Mouse (Mus musculus) activated CD4-positive, CD25-positive, alpha-beta regulatory T cell, adult 4 months (primary cell): ENCODE data around the gene Exoc3l. TPM values are rescaled to one million over a fixed set of nuclear protein-coding genes. Genes with fewer than 3 reads are reported as not detected.
"Not testable (repeated sequence)": the region's sequence is repeated elsewhere in the genome, so short reads cannot be mapped to it uniquely, and the experiment has no call there.

Experiments
- ATAC-seq: one replicate; pipeline ENCODE4 v1.8.0; 2017
- polyA plus RNA-seq, 2 experiments: library from polyadenylated mRNA; unstranded; fragments of 100-300 nt; shearing (Covaris generic); gene quantifications; one replicate each; pipeline ENCODE4 v1.2.1; 2017

Gene Exoc3l
- polyA plus RNA-seq, 2 experiments from 2014 or later = 0.54 to 2.0 TPM

DNA sequence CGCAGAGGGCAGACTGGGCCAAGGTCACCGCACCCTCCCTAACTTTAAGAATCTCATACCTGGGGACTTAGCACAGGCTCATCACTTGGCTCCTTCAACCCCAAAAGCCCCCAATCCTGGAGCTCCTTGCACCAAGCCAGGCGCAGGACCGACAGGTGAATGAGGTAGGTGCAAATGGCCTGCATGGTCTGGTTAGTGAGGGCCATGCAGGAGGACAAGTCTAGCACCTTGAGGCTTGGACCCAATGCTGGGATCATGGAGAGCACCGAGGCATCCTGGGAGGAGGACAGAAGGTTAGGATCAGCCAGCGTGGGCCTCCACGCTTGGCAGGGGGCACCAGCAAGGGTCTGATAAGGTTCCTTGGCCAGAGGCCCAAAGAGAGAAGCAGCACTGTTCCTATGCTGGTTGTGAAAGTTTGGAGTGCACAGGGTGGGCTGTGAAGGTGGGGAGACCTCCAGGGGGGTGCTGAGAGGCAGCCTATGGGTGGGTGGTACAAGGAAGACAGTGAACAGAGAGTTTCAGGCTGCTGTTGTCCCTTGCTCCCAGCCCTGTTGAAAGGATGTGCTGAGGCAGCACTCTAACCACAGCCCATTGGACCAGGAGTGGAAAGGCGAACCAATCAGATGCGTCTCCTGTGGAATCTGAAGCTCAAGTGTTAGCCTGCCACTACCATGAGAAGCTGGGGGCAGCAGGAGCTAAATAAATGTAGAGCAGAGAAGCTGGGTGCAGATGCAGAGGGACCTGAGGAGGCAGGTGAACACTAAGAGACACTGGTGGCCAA lies 17.9 kb upstream of the Exoc3l start:
- ATAC-seq = no peak

DNA sequence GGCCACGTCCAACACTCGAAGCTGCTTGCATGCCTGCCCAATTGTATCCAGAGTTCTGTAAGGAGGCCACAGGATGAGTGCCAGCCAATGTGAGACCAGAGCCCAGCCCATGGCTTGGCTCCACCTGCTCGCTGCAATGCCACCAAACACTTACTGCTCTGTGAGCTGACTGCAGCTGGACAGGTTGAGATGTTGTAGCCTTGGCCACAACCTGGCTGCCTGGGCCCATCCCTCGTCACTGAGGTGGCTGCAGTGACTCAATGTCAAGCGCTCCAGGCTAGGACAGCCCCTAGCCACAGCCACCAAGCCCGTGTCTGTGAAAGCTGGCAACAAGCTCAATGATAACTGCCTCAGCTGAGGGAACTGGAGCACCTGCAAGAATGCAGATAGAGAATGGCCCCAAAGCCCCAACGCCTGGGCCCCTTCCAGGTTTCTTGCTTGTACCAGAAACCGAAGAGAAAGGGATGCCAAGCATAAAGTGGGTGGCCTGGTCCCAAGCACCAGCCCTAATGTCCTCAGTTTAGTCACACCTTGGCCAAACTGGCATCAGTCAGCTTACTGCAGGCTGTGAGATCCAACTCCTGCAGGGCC lies 17.1 kb upstream of the Exoc3l start:
- ATAC-seq = no peak

DNA sequence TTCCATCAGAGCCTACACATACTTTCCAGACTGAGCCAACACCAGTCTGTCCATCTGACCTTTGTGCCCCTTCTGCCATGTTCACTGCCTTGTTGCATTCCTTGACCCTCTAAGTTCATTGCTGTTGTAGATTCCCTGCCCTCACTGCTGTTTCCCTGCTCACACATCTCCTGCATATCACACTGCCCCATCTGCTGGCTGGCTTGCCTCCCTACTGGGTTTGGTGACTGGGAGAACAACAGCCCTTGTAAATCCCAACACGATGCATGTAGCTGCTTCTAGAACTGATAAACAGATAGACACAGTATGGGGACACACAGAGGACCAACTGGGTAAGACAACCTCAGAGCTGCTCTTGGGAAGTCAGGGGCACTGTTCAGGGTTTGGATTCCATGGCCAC lies 15.8 kb upstream of the Exoc3l start:
- no peak for ATAC-seq

DNA sequence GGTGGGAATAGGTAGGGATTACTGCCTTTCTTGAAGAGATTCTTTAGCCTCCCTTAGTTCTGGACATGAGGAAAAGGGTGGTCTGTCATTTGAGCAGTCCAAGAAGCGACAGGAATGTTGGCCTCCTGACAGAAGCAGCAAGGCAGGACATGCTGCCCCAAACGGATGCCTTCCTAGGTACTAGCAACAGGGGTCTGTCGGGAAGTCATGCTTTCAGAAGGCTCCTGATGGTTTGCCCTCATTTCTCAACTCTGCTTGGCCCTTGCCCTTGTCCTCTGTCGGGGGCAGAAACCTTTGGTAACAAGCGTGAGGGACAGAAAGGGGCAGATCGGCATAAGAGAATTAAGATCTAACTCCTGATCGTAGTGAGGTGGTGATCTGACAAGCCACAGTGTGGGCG lies 14.2 kb upstream of the Exoc3l start:
- no peak for ATAC-seq

DNA sequence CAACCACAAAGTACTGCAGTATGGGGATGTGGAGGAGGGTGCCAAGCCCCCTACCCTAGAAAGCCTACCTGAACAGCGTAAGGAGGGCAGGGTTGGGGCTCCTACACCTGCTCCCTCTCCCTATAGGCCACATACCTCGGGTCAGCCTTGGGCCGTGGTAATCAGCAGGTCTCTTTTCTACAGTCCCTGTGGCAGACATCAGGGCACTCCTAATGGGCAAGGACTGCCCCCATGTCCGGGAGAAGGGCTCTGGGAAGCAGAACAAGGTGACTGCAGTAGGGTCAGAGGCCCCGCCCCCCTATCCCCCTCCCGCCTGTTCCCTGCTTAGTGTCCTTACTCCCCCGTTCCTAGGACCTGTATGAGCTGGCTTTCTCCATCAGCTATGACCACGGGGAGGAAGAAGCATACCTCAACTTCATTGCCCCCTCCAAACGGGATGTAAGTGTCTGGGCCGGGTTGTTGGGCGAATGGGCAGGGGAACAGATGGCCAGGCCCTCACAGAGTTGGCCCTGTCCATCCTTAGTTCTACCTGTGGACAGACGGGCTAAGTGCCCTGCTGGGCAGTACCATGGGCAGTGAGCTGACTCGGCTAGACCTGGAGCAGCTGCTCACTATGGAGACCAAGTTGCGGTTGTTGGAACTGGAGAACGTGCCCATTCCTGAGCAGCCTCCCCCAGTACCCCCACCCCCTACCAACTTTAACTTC lies 13.4 kb upstream of the Exoc3l start:
- ATAC-seq = no peak

DNA sequence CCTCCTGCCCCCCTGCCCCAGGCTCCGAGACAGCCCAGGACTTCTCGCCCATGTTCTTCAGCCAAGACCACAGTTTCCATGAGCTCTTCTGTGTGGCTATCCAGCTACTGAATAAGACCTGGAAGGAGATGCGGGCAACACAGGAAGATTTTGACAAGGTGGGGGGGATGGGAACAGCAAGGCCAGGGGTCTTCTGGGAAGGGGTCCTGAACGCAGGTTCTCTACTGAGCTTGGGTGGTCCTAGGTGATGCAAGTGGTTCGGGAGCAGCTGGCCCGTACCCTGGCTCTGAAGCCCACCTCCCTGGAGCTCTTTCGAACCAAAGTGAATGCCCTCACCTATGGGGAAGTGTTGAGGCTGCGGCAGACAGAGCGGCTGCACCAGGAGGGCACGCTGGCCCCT lies 12.5 kb upstream of the Exoc3l start:
- ATAC-seq = no peak

DNA sequence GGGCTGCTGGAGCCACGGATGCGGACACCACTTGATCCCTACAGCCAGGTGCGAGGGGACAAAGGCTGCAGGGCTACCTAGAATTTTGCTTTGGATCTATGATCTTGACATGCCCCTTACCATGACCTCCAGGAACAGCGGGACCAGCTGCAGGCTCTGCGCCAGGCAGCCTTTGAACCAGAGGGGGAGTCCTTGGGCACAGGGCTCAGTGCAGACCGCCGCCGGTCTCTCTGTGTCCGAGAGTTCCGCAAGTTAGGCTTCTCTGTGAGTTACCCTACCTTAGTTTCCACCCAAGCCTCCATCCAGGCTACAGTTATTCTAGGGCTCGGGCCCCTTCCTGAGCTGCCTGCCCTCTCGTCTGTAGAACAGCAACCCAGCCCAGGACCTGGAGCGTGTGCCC lies 11.8 kb upstream of the Exoc3l start:
- no peak for ATAC-seq

DNA sequence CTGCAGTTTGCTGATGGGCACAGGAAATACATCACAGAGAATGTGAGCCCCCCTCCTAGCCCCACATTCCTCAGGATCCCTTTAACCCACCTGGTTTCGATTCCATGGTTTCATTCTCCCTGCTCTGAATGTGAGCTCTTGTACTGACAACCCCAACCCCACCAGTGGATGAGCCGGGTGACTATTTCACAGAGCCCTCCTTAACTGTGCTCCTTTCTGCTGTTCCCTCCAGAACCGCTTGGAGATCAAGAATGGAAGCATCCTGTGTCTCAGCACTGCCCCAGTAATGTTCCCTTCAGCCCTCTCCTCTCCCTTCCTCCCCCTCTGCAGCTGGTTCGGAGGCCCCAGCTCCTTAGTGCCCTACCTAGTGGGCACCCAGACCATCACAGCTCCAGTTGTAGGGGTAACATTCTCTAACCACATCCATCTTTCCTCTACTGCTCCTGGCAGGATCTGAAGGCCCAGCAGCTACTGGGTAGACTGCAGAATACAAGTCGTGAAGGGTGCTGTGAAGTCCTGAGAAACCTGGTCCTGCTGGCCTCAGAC lies 10.3 kb upstream of the Exoc3l start:
- ATAC-seq = no peak

DNA sequence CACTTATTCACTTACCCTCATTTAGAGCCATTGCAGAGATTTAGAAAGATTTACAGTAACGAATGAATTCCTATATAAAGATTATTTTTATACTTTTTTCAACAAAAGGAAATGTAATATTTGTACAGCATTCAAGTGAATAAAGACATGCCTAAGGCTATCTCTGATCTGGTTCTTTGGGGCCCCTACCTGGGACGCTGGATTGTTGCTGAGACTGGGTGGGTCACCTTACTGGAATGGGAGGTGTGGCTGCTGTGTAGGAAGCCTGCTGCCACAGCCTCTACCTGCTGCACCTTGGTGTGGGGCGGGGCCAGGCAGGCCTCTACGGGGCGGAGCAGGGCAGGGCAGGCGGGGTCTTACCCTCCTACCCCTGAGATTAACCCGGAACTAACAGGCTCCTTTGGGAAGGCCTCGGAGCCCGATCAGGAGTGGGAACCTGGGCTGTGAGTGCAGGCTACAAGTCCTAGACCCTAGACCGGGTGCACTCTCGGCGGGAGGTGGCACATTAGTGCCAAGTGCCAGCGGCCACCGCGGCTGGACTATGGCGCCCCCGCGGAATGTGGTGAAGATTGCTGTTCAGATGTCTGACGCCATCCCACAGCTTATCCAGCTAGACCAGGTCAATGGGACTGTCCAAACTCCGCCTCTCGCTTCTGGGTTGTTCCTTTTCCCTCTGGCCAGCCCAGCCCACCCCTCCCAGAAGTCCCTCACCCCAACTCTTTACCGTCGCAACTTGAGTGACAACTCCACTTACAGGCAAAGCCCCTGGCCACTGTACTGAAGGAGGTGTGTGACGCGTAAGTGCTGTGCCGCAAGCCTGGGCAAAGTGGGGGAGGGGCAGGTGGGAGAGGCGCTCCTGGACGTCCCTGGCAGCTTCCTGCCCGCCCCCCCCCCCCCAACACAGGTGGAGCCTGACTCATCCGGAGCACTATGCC lies 9.6 kb upstream of the Exoc3l start, which contains the start of gene Elmo3:
Elmo3 (plus strand) TSS at position 391 of the 935 bp plus-strand sequence.
- peak; percentile 59 for ATAC-seq

DNA sequence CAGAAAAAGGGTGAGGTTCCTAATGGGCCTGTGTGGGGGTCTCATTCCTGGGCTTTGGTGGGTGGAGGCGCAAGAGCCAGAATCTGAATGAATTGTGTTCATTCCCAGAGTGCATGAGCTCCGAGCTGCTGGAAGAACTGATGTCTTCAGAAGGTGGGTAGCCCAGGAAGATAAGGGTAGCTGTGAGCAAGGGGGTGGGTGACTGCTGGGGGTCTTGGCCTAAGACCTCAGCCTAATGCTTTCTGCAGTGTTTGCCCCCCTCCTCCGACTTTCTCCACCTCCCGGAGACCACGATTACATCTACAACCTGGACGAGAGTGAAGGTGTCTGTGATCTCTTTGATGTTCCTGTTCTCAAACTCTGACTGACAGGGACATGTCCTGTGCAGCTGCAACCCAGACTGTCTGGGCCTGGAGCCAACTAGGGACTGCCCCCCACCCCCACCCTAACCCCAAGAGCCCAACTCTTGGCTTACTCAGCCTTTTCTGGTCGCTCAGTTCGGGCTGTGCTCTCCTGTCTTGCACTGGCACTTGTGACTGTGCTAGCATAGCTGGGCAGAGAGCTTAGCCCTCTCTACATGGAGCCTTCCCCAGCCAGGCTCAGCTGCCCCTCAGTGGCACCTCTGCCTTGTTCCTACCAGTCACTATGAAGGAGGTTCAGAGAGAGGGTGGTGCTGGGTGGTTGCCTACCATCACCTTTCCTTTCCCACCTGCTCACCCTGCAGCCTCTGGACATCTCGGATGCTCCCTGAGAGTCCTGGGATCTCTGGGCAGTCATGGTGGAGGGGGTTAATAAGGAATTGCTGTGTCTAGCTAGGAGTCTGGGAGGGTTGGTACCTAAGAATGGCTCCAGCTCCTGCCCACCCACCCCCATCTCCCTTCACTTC lies 8.7 kb upstream of the Exoc3l start:
- ATAC-seq = peak; percentile 51

DNA sequence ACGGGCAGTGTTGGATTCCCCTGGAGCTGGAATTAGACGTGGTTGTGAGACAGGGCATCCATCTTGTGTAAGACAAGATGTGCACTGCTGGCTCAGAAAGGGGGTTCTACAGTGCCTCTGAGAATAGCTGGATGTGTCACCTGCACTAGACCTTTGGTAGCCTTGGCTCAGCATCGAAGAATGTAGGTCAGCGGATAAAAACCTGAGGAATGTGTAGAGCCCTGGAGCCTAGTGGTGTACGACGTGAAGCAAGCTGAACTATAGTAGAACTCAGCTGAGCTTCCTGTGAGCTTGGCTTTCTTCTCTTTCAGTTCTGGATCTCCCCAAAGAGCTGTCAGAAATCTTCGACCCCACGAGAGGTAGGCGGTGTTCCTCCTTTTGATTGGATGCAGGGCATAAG lies 8.0 kb upstream of the Exoc3l start:
- no peak for ATAC-seq

DNA sequence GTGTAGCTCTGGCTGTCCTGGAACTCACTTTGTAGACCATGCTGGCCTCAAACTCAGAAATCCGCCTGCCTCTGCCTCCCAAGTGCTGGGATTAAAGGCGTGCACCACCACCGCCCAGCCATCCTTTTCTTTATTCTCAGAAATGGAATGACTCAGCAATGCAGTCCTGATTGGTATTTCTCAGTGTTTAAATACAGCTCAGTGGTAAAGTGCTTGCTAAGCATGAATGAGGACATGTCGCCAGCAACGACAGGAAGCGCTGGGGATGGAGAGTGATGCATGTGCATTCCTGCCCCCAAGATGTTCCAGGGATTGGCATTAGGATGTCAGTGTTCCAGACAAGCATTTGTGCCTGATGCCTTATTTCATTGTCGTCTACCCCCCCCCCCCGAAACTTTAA lies 7.5 kb upstream of the Exoc3l start:
- ATAC-seq = no peak

DNA sequence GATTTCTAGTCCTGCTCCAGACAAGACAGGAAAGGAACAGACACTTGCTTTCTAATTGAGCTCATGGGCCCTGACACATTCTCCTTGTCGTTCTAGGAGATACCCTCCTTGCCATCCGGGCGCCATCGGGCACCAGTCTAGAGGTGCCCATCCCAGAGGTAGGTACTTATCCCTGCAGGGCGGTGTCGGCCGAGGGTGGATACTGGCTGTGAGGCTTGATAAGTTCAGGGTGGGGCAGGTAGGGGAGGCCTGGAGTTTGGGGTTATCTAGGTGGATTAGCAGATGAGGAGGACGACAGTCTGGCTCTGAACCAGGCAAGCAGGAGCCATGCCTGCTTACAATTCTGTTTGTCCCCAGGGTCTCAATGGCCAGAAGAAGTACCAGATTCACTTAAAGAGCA lies 4.1 kb upstream of the Exoc3l start:
- no peak for ATAC-seq

DNA sequence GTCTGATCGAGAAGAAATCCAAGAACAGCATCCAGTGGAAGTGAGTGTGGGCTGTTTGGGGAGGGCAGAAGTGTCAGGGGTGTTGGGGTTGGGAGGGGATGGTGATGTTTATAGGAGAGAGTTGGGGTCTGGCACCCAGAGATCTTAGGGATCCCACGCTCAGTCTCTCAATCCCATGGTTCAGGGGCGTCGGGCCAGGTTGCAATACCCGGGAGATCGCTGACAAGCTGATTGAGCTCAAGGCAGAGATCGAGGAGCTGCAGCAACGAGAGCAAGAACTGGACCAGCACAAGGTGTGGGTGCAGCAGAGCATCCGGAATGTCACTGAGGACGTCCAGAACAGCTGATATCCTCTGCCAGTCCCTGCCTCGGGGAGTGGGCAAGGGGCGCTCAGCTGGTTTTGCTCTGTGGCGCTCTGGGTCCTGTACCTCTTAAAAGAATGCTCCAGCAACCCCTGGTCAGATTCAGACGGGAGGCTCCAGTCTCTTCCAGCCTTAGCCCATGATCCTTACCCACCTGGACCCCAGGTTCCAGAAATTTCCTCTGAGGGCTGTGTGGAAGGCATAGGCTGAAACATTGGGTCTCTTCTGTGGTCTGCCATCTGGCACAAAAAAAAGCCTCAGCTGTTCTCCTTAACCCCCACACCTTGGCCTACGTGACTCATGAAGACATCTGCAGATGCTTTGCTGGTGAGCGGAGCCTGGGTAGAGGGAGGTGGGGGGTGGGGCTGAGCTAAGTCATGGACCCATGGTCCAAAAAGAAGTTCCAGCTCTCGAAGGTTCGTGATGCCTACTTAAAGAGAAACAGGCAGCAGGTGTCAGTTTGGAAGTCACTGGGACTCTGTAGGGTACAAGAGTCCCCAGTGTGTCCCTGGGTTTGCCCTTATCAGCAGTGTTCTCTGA lies 2.7 kb upstream of the Exoc3l start:
- no peak for ATAC-seq

DNA sequence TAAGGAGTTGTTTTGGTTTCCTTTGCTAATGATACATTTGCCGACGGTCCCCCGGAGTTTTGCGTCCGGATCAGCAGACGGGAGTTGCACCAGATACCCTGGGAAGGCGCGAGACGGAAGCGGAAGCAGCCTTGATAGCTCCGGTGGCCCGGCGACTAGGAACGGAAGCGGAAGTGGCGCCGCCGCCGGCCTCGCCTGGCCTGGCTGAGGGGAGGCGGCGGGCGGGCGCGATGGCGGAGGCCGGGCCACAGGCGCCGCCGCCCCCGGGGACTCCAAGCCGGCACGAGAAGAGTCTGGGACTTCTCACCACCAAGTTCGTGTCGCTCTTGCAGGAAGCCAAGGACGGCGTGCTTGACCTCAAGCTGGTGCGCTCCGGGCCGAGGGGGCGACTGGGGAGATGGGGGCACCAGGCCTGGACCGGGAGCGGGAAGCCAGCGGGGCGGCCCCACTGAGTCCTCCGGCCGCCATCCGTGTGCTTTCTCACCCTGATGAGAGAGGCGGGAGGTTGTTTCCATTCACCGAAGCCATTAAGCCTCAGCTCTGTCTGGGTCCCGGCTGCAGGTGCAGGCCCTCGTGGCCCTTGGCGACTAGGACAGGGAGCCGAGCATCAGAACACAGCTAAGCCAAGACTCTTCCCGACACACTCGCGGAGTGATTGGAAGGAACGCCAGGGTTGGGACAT lies 1.8 kb upstream of the Exoc3l start, which contains the start of gene E2f4:
E2f4 (plus strand) TSS at position 153 of the 682 bp plus-strand sequence.
- peak; percentile 99 for ATAC-seq

DNA sequence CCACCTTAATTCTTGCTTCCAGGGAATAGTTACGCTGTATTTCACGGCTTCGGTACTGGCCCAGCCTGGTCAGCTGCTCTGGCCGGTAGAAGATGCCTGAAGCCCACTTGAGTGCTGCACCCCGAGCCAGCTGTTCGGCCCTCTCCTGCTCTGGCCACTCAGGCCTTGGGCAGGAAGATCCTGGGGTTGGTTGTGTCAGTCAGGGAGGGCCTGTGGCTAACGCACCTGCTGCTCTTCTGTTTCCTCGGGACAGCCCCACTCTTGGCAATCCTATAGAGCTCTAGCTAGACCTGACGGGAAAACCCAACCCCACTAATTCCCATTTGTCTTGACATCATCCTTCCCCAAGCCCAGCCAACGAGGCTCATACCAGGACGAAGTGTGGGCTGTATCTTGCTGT lies 645 bp downstream of the Exoc3l start:
- ATAC-seq = no peak

DNA sequence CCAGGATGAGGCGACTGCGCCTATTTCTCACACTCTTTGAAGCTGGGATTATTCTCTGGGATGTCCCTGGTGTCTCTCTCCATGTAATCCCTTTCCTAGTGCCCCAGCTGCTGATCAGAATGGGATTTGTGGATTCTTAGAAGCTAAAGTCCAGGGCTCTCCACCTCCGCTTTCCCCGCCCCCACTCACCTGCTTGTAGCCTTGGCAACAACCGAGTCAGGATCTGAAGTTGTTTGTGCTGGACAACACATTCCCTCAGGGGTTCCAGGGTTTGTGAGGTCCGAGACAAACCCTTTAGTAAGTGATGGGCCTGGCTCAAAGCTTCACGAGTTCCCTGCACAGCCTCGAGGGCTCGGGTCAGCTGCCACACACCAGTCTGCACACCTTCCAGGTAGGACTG lies 1.1 kb downstream of the Exoc3l start:
- no peak for ATAC-seq

DNA sequence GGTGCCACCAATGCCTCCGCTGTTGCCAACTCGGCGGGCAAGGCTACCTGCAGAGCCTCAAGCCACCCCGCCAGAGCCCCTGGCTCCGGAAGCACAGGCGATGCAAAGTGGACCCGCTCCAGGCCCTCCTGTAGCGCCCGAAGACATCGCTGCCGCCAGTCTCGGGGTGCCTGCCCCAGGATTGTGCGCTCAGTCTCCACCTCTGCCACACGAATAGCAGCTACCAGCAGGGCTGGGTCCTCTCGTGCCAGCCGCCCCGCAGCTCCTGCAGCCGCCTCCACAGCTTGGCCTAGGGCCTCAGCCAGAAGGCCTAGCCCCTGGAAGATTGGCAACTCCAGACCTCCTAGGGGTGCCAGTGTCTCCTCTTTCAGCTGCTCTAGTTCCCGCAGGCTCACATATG lies 2.5 kb downstream of the Exoc3l start:
- ATAC-seq = no peak

DNA sequence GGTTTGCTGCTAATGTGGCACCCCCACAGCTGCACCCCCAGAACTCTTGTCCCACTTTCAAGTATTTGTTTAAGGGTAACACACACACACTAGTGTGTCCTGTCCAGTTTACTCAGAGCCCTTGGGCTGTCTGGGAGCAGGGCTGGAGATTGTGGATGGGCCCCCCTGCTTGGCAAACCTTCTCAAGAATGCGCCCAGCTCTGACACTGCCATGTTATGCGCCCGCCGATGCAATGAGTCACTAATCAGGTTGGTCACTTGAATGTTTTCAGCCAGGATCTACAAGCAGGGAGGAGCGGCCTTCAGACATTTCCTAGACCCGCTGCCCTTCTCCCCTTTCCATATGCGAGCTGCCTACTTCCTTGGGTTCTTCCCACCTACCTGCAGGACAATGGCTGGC lies 3.4 kb downstream of the Exoc3l start:
- ATAC-seq = no peak

DNA sequence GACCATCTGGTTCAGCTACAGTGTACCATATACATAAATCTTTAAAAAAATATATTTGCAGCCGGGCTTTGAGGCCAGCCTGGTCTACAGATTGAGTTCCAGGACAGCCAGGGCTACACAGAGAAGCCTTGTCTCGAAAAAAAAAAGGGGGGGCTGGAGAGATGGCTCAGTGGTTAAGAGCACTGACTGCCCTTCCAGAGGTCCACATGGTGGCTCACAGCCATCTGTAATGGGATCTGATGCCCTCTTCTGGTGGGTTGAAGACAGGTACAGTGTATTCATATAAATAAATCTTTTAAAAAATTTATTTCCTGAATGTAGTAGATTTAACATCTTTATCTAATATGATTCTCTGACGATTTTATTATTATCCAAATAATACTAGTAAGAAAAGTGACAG lies 4.1 kb downstream of the Exoc3l start:
- ATAC-seq = not testable (repeated sequence)
